Mouse (Mus musculus) adipocyte (in vitro differentiated cells): ENCODE measurements around the gene Il1a.

Experiments used
- DNase-seq: peaks from one replicate; pipeline ENCODE4 v3.0.0-alpha.2; 2016; ENCODE audit warnings: low spot score

Gene Il1a

DNA sequence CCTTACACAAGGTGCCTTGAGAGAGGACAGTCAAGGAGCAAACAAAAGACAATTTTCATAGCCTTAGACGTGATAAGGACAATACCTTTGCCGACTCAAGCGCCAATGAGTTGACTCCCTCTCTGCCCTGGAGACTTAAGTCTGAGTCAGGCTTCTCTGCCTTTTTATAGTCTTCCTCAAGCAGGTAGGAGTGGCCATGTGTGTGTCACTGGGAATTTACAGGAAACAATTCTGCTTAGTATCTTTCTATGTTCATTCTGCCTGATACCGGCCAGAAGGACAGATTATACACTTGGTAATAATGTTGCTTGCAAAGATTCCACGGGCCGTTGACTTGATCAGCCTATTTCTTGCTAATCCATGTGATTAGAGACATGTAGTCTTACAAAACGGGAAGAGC is at the start of gene Il1a:
Gene Il1a, minus strand, starts transcription at position 137 of the 400 bp plus-strand sequence.
- no peak for DNase-seq

GRCm38 (mm10) chr2:129338138-129338621 is 28.4 kb upstream of the Il1a start:
- peak; percentile 53 for DNase-seq

DNA sequence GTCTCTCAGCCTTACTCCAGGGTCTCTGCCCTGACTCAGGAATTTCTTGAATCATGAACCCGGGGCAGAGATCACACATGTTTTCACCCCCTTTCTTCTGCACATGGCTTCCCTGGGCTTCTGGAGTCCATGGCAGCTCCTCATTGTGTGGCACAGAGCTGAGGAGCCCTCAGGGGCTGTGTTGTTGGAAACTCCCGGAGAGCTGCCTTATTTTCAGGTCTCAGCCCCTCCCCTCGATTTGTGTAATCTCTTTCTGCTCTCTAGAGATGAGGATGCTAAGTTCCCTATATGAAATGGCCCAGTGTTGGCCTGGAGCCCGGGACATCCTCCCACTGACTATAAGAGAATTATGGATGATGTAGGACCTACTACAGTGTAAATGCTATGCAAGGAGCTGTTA is 23.7 kb upstream of the Il1a start:
- no peak for DNase-seq

DNA sequence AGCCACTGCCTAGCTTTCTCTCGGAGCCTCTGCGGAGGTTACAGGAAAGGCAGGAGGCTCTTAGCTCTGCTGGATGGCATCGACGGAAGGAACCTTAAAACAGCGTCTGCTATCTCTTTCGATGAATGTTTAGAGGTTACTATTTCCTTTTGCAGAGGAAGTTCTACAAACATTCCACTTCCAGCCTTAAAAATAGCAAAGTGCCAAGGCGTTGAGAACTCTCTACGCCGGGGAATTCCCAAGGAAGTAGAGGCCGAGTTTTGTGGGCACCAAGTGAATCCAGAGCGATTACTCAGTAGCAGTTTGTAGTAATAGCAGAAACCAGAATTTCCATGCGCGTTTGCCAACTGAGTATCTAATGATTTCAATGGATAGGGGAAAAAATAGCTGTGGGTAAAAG is 20.8 kb upstream of the Il1a start:
- DNase-seq = peak; percentile 50

GRCm38 (mm10) chr2:129330024-129330423 is 20.3 kb upstream of the Il1a start:
- no peak for DNase-seq

DNA sequence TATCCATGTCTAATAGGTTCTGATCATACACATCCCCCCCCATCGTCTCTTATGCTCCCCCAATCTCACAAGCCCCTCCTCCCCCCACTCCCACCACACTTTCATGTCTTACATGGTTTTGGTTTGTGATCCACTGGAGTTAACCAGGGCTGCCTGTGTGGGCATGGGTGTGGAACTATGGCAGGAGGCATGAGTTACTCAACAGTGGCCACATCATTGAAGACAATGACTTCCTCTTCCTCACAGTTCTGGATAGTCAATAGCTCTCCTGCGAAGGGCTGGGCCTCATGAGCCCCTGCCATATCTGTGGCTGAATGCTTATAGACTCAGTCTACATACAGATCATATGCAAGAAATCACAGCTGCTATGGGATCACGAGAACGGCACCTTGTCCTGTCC is 18.5 kb upstream of the Il1a start:
- DNase-seq = no peak

GRCm38 (mm10) chr2:129324216-129324615 is 14.4 kb upstream of the Il1a start:
- no peak for DNase-seq

DNA sequence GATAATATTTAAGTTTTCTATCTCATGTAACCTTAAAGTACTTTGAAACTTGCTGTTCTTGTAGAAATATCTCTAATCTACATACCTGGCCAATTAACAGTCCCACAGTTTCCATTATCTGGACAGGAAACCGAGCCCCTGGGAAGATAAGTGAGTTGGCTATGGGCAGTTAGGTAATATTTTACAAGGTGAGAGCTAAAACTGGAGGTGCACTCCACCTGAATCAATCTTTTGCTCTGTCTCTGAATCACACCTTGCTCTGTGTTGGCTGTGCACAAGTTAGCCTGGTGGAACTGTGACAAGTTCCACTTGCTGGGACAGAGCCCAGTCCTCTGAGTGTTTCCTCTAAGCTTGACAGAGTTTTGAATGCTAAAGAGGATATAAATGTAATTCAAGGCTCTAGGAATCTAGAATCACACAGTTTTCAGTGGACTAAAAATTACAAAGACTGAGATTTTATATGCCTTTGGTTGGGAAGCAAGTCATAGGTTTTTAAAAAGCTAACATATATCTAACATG is 12.4 kb upstream of the Il1a start:
- no peak for DNase-seq

DNA sequence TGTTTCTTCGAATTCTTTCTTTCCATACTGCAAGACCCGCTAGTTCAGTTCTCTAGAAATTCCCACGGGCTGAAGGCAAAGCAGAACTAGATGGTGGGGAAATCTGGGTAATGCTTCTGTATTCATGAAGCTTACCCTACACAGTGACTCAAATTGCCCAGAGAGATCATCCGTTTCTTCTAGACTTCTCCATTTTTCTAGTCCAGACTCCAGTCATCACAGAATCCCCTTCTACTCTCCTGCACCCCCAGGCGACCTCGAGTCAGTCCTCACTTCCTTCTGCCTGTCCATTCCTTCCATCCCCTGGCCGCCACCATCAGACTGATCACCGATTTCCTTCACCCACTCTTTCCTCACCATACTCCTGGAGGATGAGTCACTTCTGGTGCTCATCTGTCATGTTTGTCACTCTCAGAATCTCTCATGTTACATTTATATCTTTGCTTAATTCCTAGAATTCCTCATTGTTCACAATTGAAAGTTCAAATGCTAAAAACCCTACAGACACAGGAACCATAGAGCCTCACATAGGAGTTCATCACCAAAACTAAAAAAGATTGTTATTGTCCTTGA is 10.3 kb upstream of the Il1a start:
- no peak for DNase-seq

DNA sequence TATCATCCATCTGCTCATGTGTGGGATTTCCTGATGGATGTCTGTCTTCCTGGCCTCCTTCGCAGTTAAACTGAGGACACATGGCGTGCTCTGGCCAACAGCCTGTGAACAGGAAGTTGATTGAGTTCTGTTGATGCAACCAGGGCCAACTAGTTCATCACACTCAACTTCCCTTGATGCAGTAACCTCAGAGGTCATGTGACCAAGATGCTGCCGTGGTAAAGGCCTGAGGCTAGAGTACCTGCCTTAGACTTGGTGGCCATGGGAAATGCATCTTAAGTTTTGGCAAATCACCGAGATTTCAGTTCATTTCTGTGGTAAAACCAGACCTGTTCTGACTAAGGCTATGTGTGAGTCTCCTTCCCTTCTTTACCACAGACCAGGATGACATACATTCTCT is 6.1 kb upstream of the Il1a start:
- no peak for DNase-seq

- no peak for DNase-seq
Observed at GRCm38 (mm10) chr2:129314880-129315279, 5.1 kb upstream of the Il1a start.

DNA sequence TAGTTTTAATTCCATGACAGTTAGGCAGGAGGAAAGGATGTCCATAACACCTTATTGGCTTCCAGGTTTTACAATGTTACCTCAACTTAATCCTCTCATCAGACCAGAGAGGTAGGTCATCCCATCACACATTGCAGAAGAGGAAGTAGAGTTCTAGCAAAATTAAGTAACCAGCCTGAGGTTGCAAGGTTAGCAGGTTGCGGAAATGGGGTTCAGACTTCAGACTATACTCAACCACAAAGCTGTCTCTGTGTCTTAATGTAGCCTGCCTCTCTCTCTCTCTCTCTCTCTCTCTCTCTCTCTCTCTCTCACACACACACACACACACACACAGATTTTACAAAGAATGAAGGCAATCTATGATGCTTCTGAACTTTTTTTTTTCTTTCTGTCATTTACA is 4.2 kb upstream of the Il1a start:
- DNase-seq = no peak

DNA sequence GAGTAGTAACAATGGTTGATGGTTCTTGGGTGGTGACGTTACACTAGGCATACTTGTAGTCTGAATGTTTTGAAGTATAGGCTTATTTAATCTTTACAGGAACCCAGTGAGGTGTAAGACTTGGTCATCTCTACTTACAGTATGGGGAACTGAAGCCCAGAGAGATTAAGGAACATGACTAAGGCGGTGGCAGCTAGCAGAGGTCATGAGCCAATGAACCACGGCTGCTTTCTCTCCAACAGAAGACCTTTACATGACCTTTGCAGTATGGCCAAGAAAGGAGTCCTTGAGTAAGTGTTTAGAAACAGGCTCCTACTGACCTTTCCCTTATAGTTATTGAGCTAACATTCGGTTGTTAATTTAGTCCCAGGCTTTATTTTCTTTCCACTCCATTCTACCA is 3.8 kb downstream of the Il1a start:
- no peak for DNase-seq

DNA sequence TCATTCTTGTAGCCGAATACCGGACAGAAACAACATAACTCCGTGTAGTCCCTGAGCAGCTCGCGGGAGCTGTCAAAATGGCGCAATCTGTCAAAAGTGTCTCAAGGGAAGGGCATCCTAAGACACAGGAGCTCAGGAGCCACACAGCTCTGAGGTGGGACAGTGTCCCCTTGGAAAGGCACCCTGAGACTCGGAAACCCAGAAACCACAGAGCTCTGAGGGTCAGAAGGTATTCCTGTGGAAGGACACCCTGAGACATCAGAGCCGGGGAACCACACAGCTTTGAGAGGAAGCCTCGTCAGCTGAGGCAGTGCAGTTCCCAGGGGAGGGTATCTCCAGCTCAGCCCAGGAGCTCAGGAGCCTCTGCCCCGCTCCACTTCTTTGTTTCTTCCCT is 12.2 kb downstream of the Il1a start:
- no peak for DNase-seq

- peak; percentile 99 for DNase-seq
Observed at GRCm38 (mm10) chr2:129296671-129297588, 12.8 kb downstream of the Il1a start, which contains the start of gene Ckap2l. Gene Ckap2l (minus strand): TSS chr2:129297212.

DNA sequence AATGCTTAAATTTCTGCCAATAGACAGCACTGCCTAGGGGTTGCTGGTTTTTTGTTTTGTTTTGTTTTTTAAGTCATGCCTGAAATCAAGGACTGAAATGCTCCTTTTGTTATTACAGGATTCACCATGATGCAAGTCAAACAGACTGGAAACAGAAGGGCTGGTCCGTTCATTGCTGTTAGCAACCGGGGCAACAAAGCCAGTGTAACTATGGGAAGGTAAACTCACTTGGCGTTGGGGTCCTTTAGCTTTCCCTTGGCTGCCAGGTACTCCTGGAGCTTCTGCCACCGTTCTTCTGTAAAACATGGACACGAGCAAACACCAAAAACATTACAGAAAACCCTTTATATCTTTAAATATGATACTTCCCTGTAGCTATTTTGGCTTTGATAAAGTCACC is 13.7 kb downstream of the Il1a start:
- no peak for DNase-seq

GRCm38 (mm10) chr2:129295075-129295474 is 14.7 kb downstream of the Il1a start:
- no peak for DNase-seq

DNA sequence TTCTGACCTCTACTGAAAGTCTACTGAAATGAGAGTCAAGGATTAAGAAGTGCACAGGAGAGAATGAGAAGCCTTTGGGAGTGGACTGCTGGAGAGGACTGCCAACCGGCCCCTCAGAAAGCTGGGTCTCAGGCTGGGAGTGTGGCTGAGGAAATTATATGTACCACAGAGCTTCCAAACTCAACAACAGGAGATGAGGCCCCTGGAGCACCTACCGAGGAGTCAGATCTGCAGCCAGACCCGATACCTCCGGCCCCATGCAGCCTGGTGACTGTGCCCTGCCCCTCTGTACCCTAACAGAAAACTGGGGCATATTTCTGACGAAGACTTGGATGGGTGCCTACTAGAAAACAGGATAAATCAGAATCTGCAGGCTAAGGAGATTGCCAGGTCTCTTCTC is 35.9 kb downstream of the Il1a start:
- DNase-seq = no peak

DNA sequence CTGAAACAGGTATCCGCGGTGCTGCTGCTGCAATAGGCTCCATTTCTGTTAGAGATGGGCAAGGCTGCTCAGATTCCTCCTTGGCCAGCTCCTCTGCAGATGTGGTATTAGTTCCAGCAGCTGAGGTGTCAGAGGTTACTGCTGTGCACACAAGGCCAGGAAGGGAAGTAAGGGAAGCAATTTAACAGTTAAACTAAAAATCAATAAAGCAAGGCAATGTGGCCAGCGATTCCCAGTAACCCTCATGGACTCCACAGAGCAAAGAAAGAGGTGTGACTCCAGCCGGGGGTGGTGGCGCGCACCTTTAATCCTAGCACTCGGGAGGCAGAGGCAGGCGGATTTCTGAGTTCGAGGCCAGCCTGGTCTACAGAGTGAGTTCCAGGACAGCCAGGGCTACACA is 39.2 kb downstream of the Il1a start:
- no peak for DNase-seq

- DNase-seq = no peak
Observed at GRCm38 (mm10) chr2:129269986-129270385, 39.8 kb downstream of the Il1a start.

DNA sequence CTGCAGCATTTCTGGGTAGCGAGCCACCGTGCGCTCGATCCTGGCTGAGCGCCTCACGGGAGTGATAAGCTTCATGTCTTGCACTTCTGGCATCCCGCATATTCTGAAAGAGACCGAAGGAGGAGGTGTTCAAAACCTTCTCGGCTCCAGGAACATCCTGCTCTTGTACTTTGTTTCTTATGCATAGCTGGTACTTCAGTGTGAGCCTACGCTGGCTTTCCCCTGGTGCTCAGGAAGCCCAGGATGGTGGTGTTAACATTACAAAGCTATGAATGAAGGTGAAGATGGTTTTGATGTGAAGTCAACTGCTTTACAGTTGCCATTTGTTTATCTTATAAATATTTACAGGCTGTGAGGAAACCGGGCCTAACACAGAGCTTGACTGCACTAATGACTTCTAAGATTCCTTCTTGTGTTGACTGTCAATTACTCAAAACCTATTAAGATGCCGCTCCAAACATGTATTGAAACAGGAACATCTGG is 40.6 kb downstream of the Il1a start:
- DNase-seq = no peak

GRCm38 (mm10) chr2:129267738-129268137 is 42.0 kb downstream of the Il1a start:
- DNase-seq = no peak

DNA sequence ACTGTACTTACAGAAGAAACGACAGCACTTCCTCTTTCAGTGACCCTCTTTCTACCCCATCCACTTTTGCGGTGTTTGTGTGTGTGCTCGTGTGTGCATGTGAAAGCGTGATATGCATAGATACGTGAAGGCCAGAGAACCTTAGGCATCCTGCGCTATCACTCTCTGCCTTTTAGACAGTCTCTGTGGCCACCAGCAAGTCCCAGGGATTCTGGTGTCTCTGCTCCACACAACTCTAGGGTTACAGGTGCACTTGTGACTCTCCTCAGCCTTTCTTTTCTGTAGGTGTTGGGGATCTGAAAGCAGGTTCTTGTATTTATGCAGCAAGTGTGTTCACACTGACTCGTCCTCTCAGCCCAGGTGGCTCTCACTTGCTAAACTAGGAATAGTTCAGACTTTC is 44.5 kb downstream of the Il1a start:
- DNase-seq = no peak
